Mouse (Mus musculus): Measurements from ENCODE around the gene Gabrd.

DNA sequence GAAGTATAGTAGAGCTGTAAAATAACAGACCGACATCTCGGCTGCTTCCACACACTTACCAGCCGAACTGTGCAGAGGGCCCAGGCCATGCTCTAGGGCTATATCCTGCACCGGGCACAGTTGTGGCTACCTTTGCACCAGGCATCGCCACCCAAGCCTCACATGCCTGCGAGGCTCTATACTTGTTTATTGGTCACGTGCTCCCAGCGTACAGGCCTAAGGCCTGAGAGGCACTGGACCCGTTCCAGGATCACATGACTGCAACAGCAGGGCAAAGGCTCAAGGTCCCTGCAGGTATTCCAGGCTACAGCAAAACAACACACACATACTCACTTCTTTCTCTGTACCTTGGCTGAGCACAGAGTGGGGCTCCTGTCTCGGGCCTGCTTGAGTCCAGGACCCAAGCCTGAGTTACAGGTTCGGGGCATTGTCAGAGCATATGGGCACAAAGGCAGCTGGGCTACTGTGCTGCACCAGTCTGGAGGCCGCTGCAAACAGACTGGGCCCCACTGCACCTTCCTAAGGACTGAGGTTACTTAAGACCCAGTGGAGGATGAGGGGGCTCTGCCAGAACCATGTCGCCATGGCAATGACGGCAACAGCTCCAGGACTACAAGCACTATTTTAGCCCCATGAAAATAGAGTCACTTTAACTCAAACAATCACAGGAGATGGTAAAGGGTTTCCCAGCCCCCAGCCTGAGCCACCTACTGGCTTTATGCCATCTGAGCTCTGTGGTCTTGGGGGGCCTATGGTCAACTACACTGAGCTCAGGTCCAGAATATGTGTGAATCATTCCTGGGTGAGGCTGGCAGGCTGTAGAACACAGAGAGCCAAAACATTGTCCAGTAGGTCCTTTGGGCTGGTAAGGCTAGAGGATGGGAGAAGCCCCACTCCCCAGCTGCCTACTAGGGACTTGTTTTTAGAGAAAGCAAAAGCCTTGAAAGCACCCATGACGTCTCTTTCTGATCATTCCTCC, 26.9 kb downstream of the Gabrd start:
- TF ChIP-seq POLR2A (IDR thresholded peaks at IDR 0.05; ENCODE audit: borderline replicate concordance, control insufficient read depth, low read depth, low read length), result no peak
- no peak for TF ChIP-seq CTCF (IDR thresholded peaks at IDR 0.05; ENCODE audit: control insufficient read depth, insufficient read depth, low read length)

All from bone marrow, adult 2 months (tissue).